Mouse (Mus musculus): Measurements from ENCODE around the gene Fra10ac1.

Fra10ac1 gene

DNA sequence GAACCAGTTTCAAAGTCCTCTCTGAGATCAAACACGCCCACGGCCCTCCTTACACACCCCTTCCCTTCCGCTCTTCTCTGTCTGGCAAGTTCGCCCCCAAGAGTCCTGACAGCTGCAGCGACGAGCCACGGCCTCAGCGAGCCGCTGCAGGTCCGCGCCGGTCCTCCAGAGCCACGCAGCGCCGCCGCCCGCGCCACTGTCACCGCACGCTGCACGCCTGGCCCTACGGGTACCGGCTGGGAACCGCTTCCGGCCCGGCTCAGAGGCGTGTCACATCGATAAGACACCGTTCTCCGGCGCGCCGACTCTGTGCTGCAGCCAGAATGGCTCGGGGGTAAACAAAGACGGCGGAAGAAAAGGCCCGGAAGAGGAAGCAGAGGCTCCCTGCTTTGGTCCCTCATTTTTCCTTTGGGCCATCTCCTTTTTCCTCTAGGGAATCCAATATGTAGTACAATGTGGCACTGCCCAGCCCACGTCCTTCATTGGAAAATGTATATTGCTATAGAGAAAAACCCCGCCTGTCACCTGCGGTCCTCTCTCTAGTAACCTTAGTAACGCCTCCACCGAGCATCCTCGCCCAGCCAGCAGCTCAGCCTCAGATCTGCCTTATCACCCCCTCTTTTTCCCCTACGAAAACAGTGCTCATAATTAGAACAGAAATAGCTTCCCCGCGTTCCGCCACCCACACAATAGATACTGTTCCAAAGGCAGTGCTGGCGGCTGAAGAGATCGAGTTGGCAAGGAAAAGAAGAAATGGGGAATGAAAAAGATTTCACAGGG is at the start of gene Fra10ac1:
Gene Fra10ac1, minus strand, starts transcription at position 252 of the 780 bp plus-strand sequence.
- DNase-seq (ENCODE audit: low spot score), result peak; percentile 85

DNA sequence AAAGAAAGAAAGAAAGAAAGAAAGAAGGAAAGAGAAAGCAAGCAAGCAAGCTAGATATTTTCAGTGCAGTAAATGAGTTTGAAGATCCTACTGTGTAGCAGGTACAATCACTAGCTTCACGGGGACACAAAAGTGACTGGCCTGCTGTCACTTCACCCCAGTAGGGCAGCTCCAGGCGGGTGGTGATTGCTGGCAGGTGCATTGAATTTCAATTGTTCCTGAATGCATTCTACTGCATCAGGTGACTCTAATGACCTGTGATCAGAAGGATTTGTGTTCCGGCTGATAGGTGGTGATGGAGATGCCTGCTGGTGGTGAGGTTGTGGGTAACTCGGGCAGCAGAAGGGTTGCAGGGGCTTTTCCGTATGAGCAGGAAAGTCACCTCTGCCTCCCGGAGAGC is 47.1 kb upstream of the Fra10ac1 start:
- no peak for DNase-seq (ENCODE audit: low spot score)

DNA sequence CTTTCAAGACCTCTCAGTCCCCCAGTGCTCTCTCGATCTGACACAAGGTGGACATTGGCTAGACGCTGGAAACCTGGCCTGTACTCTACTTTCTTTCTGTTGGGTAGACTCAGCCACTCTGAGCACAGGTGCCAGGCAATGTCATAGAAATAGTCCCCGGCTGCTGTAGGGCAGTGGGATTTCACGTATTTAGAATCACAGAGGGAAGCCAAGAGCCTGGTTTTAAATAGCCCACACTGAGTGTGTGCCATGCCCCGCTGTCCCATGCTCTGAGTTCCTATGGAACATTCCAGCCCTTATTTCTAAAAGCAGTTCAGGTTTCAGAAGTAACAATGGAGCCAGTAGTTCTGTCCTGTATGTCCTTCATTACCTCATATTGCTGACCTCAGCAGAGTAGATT is 43.5 kb upstream of the Fra10ac1 start:
- no peak for DNase-seq (ENCODE audit: low spot score)

DNA sequence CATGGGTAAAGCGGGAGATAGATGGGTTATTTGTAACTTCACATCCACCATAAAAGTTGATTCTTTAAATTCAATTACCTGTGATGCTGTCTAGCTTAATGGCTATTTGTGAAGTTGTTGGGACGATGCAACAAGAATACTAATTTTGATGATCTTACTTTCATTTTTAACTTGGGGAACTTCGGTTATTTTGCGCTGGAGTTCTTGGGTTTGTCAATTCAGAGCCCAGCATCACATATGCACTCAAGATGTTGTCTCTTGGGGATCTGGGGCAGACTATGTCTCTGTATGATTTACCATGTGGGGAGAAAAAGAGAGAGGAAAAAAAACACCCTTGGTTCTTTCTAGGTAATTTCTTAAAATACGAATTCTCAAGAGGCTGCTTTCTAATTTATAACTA is 41.8 kb upstream of the Fra10ac1 start:
- no peak for DNase-seq (ENCODE audit: low spot score)

DNA sequence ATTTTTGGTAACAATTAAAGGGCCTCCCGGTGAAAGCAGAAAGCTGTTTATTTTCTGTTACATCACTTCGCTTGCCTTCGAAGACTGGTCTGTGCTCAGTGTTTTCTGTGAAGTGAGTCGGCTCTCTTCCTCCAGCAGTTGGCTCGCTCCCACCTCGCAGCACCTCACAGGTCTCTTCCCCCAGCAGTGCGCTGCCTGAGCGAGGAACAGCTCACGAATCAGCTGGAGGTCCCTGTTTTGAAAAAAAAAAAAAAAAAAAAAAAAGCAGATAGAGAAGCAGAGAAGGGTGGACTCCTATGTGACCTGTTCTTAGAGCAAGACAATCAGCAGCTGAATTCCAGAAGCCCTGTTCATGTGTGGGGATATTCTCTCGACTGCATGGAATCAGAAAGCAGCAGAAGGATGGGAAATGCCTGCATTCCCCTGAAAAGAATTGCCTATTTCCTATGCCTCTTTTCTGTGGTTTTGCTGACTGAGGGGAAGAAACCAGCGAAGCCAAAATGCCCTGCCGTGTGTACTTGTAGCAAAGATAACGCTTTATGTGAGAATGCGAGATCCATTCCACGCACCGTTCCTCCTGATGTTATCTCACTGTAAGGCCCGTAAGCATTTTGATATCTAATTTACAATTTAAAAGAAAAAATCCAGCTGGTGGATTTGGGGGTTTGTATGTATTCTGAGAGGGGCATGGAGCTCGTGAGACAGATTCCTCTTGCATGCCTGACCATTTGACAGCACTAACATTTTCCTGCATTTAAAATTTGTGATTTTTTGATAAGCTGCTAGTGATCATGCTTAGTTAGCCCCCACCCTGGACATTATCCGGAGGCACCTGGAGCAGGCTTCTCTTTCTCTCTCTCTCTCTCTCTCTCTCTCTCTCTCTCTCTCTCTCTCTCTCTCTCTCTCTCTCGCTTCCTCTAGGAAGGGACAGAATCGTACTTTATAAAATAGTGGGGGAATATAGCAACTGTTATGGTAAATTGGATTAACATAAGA is 40.8 kb upstream of the Fra10ac1 start, which contains the start of gene Lgi1:
Gene Lgi1, plus strand, starts transcription at position 32 of the 996 bp plus-strand sequence.
- DNase-seq (ENCODE audit: low spot score), result no peak

DNA sequence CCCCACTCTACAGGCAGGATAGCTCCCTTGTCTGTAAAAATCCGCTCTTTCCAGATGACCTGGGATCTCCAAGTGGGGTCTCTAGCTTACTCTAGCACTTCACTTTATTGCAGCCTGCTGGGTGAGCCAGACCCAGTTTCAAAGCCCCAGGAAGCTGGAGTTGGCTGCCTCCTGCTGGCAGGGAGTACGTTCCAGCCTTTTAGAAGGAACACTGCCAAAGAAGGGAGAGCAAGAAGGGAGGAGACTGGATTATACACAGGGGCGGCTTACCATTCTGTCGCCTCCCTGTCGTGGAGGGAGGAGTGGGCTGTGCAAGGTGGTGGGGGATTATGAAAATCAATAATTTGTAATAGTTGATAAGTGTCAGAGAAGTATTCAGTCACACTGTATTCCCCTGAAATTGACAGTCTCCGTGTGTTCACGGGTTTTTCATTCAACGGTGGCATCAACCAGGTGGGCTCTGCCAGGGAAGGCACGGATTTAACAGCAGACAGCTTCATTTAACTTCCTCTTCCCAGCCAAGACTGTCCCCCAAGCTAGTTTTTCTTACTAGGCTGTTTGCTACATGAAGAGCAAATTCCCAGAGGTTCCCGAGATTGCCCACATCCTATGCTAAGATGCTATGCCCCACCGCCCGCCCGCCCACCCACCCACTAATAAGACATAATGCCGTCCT is 40.0 kb upstream of the Fra10ac1 start:
- DNase-seq (ENCODE audit: low spot score), result no peak

DNA sequence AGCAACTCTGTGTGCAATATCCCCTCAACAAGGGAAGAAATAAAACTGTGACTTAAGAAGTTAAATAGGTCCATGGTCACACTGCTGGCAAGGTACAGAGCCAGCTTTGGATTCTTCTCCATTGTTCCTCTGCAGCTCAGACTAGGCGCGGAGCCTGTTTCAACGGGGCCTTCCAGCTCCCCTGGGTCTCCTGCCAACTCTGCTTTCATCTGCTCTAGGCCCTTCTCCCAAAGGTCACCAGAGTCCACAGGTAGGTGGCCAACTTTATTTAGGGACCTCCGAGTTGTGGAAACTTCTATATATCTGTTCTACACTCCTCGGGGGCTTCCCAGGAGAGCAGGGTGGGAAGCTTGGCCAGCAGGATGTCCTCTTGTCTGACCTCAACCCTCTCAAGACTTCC is 37.4 kb upstream of the Fra10ac1 start:
- no peak for DNase-seq (ENCODE audit: low spot score)

DNA sequence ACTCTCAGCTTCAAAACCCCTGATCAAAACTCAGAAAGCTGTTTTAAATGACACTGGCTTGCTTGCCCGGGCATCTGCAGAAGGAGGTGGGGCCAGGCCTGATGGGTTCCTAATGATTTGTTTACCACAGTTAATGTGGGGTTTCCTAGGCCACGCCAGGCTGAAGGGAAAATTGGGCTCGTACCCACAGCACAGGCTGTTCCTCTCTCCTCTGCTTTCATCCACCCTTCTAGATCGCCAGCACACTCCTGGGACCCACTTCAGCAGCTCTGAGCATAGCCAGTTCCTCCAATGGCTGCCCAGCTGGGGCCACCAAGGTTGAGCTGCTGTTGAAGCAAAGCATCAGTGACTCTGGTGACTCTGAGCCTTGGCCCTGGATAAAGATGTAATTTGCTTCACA is 36.4 kb upstream of the Fra10ac1 start:
- DNase-seq (ENCODE audit: low spot score), result no peak

DNA sequence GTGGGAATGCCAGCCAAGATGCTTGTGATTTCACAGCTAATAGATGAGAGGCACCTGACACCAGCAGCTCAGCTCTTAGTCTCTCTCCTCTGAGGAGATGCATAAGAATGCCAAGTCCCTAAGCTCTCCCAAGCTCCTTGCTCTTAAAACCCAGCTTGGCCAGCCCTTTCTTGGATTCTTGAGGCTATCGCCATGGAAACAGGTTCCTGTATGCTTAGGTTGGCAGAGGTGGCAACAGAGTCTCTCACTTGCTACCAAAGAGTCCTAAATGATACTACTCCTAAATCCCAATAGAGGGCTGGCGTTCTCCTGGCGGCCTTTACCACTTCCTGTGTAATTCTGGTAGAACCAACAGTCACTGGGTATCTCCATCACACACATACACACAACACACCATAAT is 35.5 kb upstream of the Fra10ac1 start:
- DNase-seq (ENCODE audit: low spot score), result no peak

DNA sequence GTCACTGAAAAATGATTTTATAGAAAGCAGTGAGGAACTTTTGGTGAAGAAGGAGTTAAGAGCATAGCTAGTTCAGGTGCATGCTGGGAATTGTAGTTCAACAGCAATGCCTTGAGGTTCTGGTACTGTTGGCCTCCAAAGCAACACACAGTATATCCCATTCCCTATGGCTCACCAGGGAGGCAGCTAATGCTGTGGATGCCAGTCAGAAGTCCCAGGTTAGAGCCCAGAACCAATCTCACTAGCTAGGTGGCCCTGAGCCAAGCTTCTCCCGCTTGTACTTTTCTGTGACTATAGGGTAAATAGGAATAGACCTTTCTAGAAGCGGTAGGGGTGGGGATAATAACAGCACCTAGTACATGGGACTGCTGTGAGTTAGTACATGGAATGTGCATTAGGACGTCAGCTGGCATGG is 34.7 kb upstream of the Fra10ac1 start:
- DNase-seq (ENCODE audit: low spot score), result no peak

DNA sequence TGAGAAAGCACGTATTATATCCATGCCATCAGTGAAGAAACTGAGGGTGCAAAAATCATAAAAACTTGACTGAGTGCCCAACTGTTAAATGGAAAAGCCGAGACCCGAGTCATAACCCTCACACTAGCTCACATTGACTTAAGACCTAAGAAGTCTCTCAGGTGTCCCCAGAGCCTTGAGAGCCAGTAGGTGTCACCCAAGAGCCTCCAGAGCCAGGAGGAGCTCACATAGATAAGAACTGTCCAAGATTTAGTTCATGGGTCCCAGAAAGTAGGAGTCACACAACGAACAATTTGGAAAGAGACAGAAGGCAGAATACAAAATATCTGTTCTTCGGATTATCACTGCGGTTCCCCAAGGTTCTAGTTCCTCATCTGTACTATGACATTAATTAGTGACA is 29.8 kb upstream of the Fra10ac1 start:
- DNase-seq (ENCODE audit: low spot score), result no peak

DNA sequence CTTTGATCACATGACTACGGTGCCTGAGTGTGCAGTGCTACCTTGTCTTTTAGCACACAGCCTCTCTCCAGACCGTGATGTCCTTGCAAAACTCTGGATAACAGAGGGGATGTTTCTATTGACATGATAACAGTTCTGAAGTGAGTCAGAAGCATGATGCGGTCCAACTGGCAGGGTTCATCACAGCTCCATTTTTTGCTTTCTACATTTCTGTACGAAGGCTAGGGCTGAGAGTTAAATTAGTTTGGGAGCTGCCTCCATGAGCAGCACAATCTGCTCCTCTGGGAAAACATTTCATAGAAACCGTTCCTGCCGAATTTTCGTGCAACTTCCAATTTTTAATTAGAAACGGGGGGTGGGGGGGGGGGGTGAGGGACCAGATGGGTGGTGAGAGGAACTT is 25.7 kb upstream of the Fra10ac1 start:
- DNase-seq (ENCODE audit: low spot score), result no peak

DNA sequence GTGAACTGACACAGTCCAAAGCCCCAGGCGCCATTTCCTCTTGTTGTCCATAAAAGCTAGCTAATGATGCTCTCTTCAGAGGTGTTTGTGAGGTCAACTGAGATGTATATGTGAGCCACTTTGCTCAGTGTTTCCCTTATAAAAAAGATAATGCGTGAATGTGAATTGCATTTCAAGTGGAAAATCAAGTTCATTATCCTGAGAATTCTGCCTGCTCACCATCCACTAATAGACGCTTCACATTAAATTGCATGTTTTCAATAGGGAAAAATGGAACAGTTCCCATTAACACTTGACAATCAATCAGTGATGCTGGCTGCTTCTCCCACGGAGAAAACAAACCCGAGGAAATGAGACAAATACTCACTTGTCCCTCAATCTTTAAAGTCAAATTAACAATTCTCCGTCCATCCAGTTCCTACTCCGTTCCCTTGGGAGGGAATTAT is 22.2 kb upstream of the Fra10ac1 start:
- DNase-seq (ENCODE audit: low spot score), result no peak

DNA sequence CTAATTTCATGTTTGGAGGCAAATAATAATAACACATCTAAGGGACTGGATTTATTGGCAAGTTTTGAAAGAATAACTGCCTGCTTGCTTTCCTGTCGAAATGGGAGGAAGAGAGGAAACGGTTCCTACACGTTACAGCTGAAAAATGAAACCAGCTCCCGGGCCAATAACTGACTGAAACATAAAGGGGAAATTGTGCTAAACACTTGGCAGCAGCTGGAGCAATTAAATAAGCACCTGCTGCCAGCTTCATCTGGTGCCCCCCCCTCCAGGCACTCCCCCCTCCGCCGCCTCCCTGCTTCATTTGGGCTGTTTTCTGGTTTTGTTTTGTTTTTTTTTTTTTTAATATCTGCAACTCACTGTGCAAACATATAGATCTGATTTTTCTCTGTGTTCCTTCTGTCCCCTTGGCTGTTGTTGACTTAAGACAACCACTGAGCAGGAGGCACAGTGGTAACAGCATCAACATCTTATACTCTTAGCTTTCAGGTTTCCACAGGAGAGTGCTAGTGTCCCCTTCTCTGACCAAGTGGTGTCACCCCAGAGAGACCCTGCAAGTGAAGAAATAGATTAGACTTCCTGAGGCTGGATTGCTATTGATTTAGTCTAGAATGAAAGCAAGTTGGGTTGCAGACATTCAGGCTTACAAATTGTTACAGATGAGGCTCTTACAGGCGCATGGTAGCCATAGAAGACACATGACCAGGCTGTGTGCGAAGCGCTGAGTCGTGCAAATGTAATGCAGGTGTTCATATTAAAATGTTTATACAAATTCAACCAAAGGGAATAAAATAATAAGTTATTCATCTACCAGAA is 21.6 kb upstream of the Fra10ac1 start:
- DNase-seq (ENCODE audit: low spot score), result no peak

DNA sequence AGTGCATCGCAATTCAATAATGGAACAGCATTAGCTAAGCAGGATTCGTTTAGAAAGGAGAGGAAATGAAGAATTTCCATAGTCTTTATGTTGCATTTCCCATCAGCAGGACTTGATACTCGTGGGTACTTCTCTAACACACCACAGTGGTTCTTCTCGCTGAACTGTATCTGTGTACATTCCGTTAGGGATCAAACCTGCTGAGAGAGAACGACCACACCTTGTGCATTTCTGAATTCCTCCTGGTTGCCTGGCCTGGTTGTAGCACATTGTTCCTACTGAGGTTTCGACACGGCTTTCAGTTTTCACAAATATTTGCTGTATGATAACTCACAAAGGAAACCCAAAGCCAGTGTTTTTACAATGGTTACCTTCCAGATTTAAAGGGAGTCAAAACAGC is 20.8 kb upstream of the Fra10ac1 start:
- DNase-seq (ENCODE audit: low spot score), result no peak

DNA sequence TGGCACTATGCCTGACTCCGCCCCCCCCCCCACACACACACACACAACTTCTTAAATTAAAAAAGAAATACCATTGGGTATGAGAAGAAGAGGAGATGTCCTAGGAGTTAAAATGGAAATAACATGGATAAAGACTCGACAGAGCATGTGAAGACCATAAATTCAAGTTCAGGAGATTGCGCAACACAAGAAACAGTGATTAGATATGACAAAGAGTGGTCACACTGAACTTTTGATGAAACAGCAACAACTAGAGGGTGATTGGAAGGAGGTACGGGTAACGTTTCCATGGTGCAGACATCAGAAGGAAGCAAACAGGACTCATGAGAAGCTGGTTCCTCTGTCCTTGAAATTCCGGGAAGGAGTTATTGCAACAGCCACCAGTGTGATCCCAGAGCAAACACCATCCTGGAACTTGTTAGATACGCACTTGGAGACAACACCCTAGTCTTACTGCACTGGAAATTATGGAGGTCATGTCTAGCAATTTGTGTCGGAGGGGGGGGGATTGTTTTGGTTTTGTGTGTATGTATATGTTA is 18.4 kb upstream of the Fra10ac1 start:
- no peak for DNase-seq (ENCODE audit: low spot score)

DNA sequence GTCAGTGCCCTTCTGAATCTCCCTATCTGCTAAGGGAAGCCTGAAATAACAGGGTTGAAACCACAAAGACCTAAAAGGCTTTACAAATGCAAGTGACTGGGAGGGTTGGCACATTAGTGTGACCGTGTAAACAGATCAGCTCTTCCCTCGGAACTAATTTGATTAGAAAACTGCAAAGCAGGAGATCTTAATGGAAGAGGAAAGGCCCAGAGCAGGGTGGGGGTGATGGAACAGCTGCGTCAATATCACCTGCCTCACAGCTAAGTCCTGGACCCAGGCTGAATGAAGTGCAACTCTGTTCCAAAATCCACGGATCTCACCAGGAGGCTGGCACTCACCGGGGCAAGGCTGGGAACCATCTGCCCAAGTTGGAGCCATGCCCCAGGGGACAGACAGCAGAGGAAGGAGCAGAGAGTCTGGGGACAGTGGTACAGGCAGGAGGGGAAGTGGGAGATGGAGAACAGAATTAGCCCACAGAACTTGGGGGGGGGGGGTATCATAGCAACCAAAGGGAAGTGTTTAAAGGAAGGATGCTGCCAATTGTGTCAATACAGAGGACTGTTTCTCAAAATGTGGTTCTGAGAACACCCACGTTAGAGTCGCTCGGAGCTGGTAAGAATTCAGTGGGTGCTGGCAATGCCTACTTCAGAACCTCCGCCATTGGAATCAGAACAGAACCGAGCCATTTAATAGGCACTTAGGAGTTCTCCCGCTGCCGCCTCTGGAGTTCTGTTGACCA is 14.4 kb upstream of the Fra10ac1 start:
- DNase-seq (ENCODE audit: low spot score), result no peak

DNA sequence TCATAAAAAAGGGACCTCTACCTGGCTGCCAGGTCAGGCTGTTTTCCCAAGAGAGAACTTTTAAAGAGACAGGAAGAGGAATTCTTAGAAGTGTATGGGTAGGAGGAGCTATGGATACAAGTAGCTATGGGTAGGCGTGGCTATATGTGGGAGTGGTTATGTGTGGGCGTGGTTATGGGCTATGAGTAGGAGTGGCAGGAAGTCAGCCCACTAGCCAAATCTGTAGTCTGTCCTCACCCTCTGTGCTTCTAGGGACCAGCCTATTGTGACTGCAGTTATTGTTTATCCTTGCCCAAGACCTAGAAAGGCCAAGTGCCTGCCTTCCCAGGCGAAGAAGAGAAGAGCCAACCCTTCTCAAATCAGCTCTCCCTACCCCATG is 13.9 kb upstream of the Fra10ac1 start:
- no peak for DNase-seq (ENCODE audit: low spot score)

DNA sequence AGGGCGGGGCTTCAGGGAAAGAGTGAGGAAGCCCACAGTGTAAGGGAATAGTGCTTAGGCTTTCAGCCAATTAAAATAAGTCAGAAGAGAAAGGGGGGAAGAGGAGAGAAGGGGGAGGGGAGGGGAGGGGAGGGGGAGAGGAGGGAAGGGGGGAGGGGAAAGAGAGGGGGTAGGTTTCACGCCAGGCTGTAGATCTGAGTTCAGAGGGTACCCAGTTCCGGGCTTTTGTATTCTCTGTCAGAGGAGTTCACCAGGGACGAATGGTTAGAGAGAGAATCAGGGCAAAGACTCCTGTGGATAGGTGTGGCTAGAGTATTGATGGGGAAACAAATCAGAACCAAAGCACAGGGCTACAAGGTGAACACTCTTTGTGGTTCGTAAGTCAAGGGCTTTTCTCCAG is 12.6 kb upstream of the Fra10ac1 start:
- DNase-seq (ENCODE audit: low spot score), result no peak

DNA sequence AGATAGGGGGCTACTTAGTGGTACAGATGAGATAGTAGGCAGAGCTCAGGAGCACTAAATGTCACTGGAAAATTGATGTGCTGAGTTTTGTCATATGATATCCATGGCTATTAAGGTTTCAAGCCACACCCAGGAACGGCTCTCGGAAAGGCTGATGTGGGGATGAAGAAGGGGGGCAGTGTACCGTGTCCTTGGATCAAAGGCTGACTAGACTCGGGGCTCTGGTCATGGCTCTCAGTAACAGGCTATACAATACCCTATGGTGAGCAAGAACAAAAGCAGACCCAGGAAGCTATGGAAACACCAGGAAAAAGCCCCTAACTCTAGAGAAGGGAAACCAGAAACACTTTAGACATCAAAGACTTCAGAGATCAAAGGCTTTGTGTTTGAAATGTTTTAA is 8.6 kb upstream of the Fra10ac1 start:
- DNase-seq (ENCODE audit: low spot score), result no peak

DNA sequence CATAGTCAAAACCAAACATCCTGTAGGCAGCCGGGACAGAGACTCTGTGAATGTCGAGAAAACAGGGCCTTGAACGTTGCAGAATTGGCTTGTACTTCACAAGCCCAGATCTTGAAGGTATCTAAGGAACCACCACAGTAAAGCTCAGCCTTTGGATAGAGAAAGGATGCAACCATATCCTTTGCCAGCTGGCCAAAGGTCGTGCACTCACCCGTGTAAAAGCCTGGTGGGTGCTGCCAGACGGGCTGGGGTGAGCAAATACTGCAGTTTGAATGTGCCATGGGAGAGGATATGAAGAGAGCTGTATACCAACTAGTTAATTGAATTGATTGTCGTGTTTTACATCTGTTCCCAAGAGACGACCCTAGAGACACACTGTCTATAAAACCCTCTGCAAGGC is 8.1 kb upstream of the Fra10ac1 start:
- DNase-seq (ENCODE audit: low spot score), result no peak
